Mouse (Mus musculus) forebrain, embryonic 14.5 days (tissue): ENCODE measurements around the gene Pla2g4f. TPM values are rescaled to one million over a fixed set of nuclear protein-coding genes. Genes with fewer than 3 reads are reported as not detected.

Source experiments
- ATAC-seq: fragments of 200-750 bp; cut with Nextera tagmentation; 2 replicates; pipeline ENCODE4 v1.8.0; 2017; ENCODE audit warnings: mild to moderate bottlenecking, moderate library complexity
- DNase-seq: peaks from one replicate; pipeline ENCODE4 v3.0.0-alpha.2; 2015; ENCODE audit warnings: low spot score
- H3K27ac ChIP-seq: fragments of 300-500 bp; sonication (generic); 2 replicates; pipeline ENCODE4 v1.5.1; 2014; ENCODE audit warnings: low read depth, mild to moderate bottlenecking, control low read depth, low read length, moderate library complexity
- H3K27me3 ChIP-seq: fragments of 300-500 bp; sonication (generic); replicated peaks from 2 replicates; pipeline ENCODE4 v1.6.1; 2014; ENCODE audit warnings: low read length, control low read depth, mixed read lengths; ENCODE audit not compliant: control insufficient read depth, insufficient read depth
- H3K36me3 ChIP-seq: fragments of 300-500 bp; sonication (generic); 2 replicates; pipeline ENCODE4 v1.6.1; 2014; ENCODE audit warnings: low read length, control low read depth; ENCODE audit not compliant: control insufficient read depth, insufficient read depth
- H3K4me1 ChIP-seq: fragments of 300-500 bp; sonication (generic); 2 replicates; pipeline ENCODE4 v1.6.1; 2014; ENCODE audit warnings: antibody characterized with exemption, low read length, control low read depth; ENCODE audit not compliant: control insufficient read depth, insufficient read depth
- H3K4me2 ChIP-seq: fragments of 300-500 bp; sonication (generic); 2 replicates; pipeline ENCODE4 v1.6.1; 2014; ENCODE audit warnings: mild to moderate bottlenecking, control low read depth, low read length
- H3K4me3 ChIP-seq: fragments of 300-500 bp; sonication (generic); 2 replicates; pipeline ENCODE4 v1.5.1; 2014; ENCODE audit warnings: low read depth, low read length, control low read depth
- H3K9ac ChIP-seq: fragments of 300-500 bp; sonication (generic); 2 replicates; pipeline ENCODE4 v1.6.1; 2014; ENCODE audit warnings: mild to moderate bottlenecking, low read length, control low read depth, moderate library complexity
- H3K9me3 ChIP-seq: fragments of 300-500 bp; sonication (generic); replicated peaks from 2 replicates; pipeline ENCODE4 v1.6.1; 2016; ENCODE audit warnings: low read length, control low read depth, mixed read lengths; ENCODE audit not compliant: control insufficient read depth
- WGBS: fragments of 180-500 bp; shearing (Covaris S2); extraction: QIAGEN DNeasy Blood & Tissue Kit; methylation state at CpG from one replicate; pipeline ENCODE4 v1.1.7; 2014; 5-methylcytosine and 5-hydroxymethylcytosine counted together
- polyA plus RNA-seq: library from polyadenylated mRNA; unstranded; fragments of >200 nt; fragmentation: Nextera tagmentation; extraction: Ambion mirVana; gene quantifications from 2 replicates; pipeline ENCODE4 v1.2.1, GENCODE M21; 2014

Gene Pla2g4f
- polyA plus RNA-seq, 1 experiment from 2014 or later: not detected

DNA sequence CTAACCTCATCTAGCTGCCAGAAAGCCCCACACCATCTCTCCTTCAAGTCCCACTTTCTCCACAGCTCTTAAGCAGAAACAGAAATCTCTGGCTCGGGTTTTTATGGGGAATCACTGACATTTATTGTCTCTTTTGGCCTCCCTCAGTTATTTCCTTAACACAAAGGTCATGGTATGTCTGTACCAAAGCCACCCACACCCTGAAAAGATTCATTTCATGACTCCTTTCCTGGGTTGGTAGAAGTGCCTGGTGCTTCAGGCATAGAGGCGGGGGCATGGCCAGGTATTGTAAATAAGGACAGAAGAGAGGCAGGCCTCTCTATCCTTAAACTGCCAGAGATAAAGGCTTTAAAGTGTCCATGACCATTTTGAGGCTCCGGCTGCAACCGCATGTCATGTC lies 522 bp upstream of the Pla2g4f start:
- no peak for ATAC-seq
- Histone ChIP-seq H3K9ac (no peak overlapping the region), H3K4me3 (no peak overlapping the region), H3K9me3 (no peaks in the 10 kb centered on the region), H3K4me1 (no peaks in the 10 kb centered on the region), H3K27me3 (no peaks in the 10 kb centered on the region), H3K4me2 (no peak overlapping the region), H3K27ac (no peak overlapping the region), H3K36me3 (peaks cover 34% of the 10 kb centered on the region)
- DNase-seq: no peak
- WGBS: 88% methylated on average over 4 of the region's 4 CpGs

DNA sequence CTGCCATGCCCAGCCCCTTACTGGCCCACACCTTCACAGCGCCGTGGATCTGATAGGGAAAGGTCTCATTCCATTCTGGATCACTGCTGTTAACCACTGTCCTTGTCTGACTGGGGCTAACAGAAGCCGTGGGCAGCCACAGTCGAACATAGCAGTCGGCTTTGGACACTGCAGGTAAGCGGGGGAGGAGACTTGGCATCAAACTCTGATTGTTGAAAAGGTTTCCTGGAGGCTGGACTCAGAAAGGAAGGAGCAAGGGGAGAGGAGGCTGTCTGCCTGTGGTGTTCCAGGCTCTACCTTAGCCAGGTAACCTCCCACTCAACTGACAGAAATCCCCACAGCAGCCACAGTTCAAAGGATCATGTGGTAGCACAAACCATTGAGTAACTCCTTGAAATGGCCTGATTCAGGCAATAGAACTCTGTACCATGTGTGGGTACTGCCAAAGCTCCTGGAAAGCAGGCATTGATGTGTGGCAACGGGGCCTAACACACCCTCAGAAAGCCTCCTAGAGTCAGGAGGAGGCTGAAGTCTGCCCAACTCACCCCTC lies 1.6 kb downstream of the Pla2g4f start:
- Histone ChIP-seq H3K36me3 (peaks cover 14% of the 10 kb centered on the region), H3K27ac (no peak overlapping the region), H3K27me3 (no peaks in the 10 kb centered on the region), H3K9ac (no peak overlapping the region), H3K9me3 (no peaks in the 10 kb centered on the region), H3K4me1 (no peaks in the 10 kb centered on the region), H3K4me2 (no peak overlapping the region), H3K4me3 (no peak overlapping the region)
- no peak for ATAC-seq
- WGBS: 88% methylated on average over 7 of the region's 7 CpGs
- no peak for DNase-seq

DNA sequence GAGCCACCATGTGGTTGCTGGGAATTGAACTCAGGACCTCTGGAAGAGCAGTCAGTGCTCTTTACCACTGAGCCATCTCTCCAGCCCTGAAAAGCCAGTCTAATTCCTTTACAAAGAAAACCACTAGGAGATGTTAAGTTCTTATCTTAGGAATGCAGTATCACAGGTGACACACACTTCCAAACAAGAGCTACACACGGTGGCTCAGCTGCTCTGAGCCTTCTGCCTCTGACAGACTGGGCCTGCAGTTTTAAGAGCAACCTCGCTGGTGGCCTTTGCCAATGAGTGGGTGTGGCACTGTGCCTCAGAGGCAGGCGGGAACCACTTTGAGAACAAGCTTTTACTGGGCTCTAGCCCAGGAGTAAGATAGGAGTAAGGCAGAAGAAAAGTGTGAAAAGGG lies 9.9 kb downstream of the Pla2g4f start:
- Histone ChIP-seq H3K9ac (no peak overlapping the region), H3K4me2 (no peak overlapping the region), H3K9me3 (no peaks in the 10 kb centered on the region), H3K27me3 (no peaks in the 10 kb centered on the region), H3K36me3 (no peaks in the 10 kb centered on the region), H3K4me1 (no peaks in the 10 kb centered on the region), H3K4me3 (no peak overlapping the region), H3K27ac (no peak overlapping the region)
- WGBS: 32% methylated on average over 3 of the region's 3 CpGs
- ATAC-seq (no peak), DNase-seq (no peak)

DNA sequence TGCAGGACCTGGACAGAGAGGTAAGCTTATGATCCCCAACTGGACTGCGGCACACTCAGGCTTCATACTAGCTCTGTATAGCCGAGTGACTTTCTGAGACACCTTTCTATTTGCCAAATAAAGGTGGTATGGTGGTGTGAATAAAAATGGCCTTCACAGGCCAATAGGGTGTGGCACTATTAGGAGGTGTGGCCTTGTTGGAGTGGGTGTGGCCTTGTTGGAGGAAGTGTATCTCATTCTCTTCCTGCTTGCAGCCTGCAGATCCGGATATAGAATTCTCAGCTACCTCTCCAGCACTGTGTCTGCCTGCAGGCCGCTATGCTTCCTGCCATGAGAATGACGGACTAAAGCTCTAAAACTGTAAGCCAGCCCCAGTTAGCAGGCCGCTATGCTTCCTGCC lies 12.9 kb downstream of the Pla2g4f start:
- ATAC-seq: no peak

DNA sequence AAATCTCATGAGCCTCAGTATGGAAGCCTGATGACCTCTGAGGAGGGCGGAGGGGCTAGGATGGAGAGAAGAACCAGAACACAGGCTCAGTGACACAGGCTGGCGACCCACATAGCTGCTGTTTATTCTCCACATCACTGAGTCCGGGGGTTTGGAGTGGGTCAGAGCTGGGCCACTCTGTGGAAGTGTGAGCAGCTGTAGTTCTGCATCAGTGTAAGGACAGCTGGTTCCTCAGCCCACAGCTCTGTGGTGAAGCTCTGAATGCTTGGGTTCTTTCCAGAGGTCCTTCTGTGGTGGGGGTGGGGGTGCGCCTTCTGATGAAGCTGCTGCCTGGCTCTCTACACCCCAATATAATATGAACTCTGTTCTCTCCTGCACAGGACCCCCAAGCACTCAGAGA lies 14.1 kb downstream of the Pla2g4f start:
- Histone ChIP-seq H3K27me3 (no peaks in the 10 kb centered on the region), H3K9me3 (no peaks in the 10 kb centered on the region), H3K4me3 (no peak overlapping the region), H3K4me1 (no peaks in the 10 kb centered on the region), H3K4me2 (no peak overlapping the region), H3K36me3 (no peaks in the 10 kb centered on the region), H3K9ac (no peak overlapping the region), H3K27ac (no peak overlapping the region)
- ATAC-seq: no peak
- WGBS: 83% methylated on average over 4 of the region's 4 CpGs
- DNase-seq: no peak

More for the DNA sequence above, 12.9 kb downstream of the Pla2g4f start:
- no peak for DNase-seq
- H3K36me3 ChIP-seq: no peaks in the 10 kb centered on the region
- H3K9ac ChIP-seq: no peak overlapping the region
- H3K27ac ChIP-seq: no peak overlapping the region
- H3K4me3 ChIP-seq: no peak overlapping the region
- no peaks in the 10 kb centered on the region for H3K9me3 ChIP-seq
- WGBS: 95% methylated on average over 6 of the region's 6 CpGs
- H3K4me1 ChIP-seq: no peaks in the 10 kb centered on the region
- no peak overlapping the region for H3K4me2 ChIP-seq
- no peaks in the 10 kb centered on the region for H3K27me3 ChIP-seq

DNA sequence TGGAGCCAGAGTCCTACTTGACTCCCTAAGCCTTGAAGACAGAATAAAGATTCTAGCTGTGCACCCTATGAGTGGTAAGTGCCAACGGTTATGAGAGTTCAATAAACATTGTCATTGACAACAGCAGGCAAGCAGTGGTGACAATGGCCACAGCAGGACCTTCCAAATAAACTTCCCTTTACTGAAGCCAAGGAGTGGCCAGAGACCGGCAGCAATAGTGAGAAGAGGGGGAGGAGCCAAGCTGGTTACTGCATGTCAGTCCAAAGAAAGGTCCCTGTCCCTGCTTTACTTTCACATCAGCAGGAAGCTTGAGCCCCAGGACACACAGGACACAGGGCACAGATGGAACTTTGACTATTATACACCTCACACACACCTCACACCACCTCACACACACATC lies 17.8 kb downstream of the Pla2g4f start:
- Histone ChIP-seq H3K4me3 (no peak overlapping the region), H3K9ac (no peak overlapping the region), H3K36me3 (no peaks in the 10 kb centered on the region), H3K4me1 (no peaks in the 10 kb centered on the region), H3K9me3 (no peaks in the 10 kb centered on the region), H3K27ac (no peak overlapping the region), H3K4me2 (no peak overlapping the region), H3K27me3 (no peaks in the 10 kb centered on the region)
- 5% methylated on average over 2 of the region's 2 CpGs for WGBS
- DNase-seq: no peak
- no peak for ATAC-seq

DNA sequence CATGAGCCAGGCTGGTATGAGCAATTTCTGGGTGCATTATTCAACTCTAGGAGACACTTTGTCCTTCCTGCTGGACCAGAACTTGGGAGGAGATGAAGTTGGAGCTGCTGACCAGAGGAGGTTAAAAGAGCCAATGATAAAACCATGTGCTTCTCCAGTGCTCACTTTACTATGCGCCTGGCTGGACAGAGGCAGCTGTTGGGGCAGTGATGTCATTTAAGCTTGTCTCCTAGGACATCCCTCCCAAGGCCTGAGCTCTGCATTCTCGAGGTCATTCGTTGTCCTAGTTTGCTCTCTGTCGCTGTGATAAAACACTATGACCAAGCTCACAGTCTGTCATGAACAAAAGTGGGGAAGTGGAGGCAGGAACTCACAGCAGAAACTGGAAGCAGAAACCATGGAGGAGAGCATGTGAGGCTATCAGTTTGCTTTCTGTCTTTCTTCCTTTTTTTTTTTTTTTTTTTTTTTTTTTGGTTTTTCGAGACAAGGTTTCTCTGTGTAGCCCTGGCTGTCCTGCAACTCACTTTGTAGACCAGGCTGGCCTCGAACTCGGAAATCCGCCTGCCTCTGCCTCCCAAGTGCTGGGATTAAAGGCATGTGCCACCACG lies 22.4 kb downstream of the Pla2g4f start:
- H3K4me3 ChIP-seq: no peak overlapping the region
- DNase-seq (no peak), ATAC-seq (no peak)
- no peaks in the 10 kb centered on the region for H3K27me3 ChIP-seq
- no peaks in the 10 kb centered on the region for H3K36me3 ChIP-seq
- no peak overlapping the region for H3K9ac ChIP-seq
- 89% methylated on average over 9 of the region's 9 CpGs for WGBS
- no peaks in the 10 kb centered on the region for H3K9me3 ChIP-seq
- no peaks in the 10 kb centered on the region for H3K4me1 ChIP-seq
- H3K4me2 ChIP-seq: no peak overlapping the region
- H3K27ac ChIP-seq: no peak overlapping the region

DNA sequence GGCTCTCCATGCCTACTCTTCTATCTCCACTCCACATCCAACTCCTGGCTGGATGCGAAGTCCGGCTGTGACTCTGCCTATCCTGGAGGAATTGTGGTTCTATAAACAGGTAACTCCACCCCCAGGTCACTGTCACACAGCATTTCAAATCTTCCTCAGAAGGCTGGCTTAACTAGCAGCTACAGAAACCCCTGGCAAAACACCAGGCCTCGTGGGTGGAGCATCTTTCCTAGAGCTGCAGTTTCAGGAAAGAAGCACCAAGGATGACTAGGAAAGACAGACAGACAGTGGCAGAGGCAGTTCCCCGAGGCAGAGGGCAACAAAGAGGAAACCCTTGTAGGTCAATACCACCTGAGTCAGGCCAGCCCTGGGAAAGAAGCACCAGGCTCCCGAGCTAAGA lies 25.0 kb downstream of the Pla2g4f start, which contains the start of gene Pla2g4d:
TSS of gene Pla2g4d (minus strand) at position 203 of the 400 bp plus-strand sequence.
- Histone ChIP-seq H3K4me2 (no peak within 1 kb of the TSS), H3K4me1 (no peaks in the 10 kb centered on the region), H3K27ac (no peak within 1 kb of the TSS), H3K27me3 (no peaks in the 10 kb centered on the region), H3K36me3 (no peaks in the 10 kb centered on the region), H3K9me3 (no peaks in the 10 kb centered on the region), H3K9ac (no peak within 1 kb of the TSS), H3K4me3 (no peak within 1 kb of the TSS)
- no peak for ATAC-seq
- no peak for DNase-seq
- WGBS: 64% methylated on average over 5 of the region's 5 CpGs

DNA sequence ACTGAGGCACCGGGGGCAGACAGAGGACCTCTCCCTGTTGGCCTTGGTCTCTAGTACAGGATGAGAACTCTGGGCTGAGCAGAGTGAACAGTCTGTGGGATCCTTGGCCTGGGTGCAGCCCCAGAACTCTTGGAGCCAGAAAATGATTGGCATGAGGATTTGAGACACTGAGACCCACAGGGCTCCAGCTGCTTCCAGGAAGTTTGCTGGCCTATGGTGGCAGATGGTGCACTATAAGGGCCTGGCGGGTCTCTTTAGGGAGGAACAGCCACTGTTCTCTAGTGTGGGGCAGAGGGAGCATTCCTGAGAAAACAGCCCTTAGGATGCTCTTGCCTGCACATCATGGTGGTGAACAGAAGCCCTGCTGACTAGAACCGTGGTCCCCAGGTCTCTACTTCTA lies 25.6 kb downstream of the Pla2g4f start:
- no peak overlapping the region for H3K27ac ChIP-seq
- H3K4me3 ChIP-seq: no peak overlapping the region
- no peaks in the 10 kb centered on the region for H3K9me3 ChIP-seq
- no peaks in the 10 kb centered on the region for H3K27me3 ChIP-seq
- ATAC-seq (no peak), DNase-seq (no peak)
- H3K9ac ChIP-seq: no peak overlapping the region
- H3K4me1 ChIP-seq: no peaks in the 10 kb centered on the region
- H3K36me3 ChIP-seq: no peaks in the 10 kb centered on the region
- no peak overlapping the region for H3K4me2 ChIP-seq
- 87% methylated on average over 3 of the region's 3 CpGs for WGBS
